In genomic region chr14:31199599-31199998, GRCm38 (mm10) we compare ENCODE assay signal across 19 mouse cellular contexts.
"Had no signal": no experiment of that assay in that cellular context is flagged by ENCODE, and none has a peak within 500 bp of the region (broad histone marks: within the 10 kb centered on the region; RNA-seq: fewer than 3 reads in every experiment).

No protein-coding gene starts in this region.

- H3K27me3 ChIP-seq: intestine, embryonic 15.5 days; kidney, embryonic 15.5 days; neural tube, embryonic 12.5 days; neural tube, embryonic 15.5 days; stomach, embryonic 15.5 days had no signal

- DNase-seq: kidney, adult 11 months; kidney, adult 8-10 months; kidney, postnatal 10 days; kidney, postnatal 36 days; layer of hippocampus, postnatal 36 days; midbrain, embryonic 14.5 days; right cerebral cortex, adult 18-20 months; right cerebral cortex, postnatal 14 days; right cerebral cortex, postnatal 4 days; thymus, postnatal 25 days had no signal

- H3K4me2 ChIP-seq: intestine, embryonic 15.5 days; kidney, embryonic 15.5 days; lung, embryonic 14.5 days; midbrain, embryonic 11.5 days; neural tube, embryonic 12.5 days; neural tube, embryonic 15.5 days; stomach, embryonic 15.5 days had no signal

- H3K9ac ChIP-seq: intestine, embryonic 15.5 days; kidney, embryonic 15.5 days; liver, embryonic 14.5 days; lung, embryonic 14.5 days; neural tube, embryonic 12.5 days; neural tube, embryonic 15.5 days; stomach, embryonic 15.5 days had no signal

- H3K4me3 ChIP-seq: intestine, embryonic 15.5 days; kidney, embryonic 15.5 days; left cerebral cortex, adult 2 months; neural tube, embryonic 12.5 days; neural tube, embryonic 15.5 days; stomach, embryonic 15.5 days had no signal

- ATAC-seq: intestine, embryonic 15.5 days had no signal

- H3K27ac ChIP-seq: intestine, embryonic 15.5 days; kidney, embryonic 15.5 days; left cerebral cortex, adult 2 months; liver, embryonic 14.5 days; neural tube, embryonic 12.5 days; neural tube, embryonic 15.5 days; stomach, embryonic 15.5 days had no signal

- H3K9me3 ChIP-seq: intestine, embryonic 15.5 days; kidney, embryonic 15.5 days; neural tube, embryonic 12.5 days; neural tube, embryonic 15.5 days; stomach, embryonic 15.5 days had no signal
